Mouse (Mus musculus): ENCODE results near the gene Tmem140. TPM values are rescaled to one million over a fixed set of nuclear protein-coding genes. Genes with fewer than 3 reads are reported as not detected.

Gene Tmem140
- polyA plus RNA-seq, 1 experiment from 2014 or later, result 1.3 TPM

- H3K36me3 ChIP-seq, result peaks cover 27% of the 10 kb centered on the region; the same call in 1 of the 2 replicates
- no peak overlapping the region for H3K4me3 ChIP-seq
- ATAC-seq (replicated peaks), result no peak
- no peaks in the 10 kb centered on the region for H3K4me1 ChIP-seq
- no peak overlapping the region for H3K4me2 ChIP-seq (replicated peaks)
- no peaks in the 10 kb centered on the region for H3K9me3 ChIP-seq
- H3K9ac ChIP-seq (replicated peaks), result no peak overlapping the region
- no peak overlapping the region for H3K27ac ChIP-seq (replicated peaks)
- 82% methylated on average over 10 of the region's 10 CpGs for WGBS
- H3K27me3 ChIP-seq, result no peaks in the 10 kb centered on the region
These were observed 40.9 kb downstream of the Tmem140 start for GRCm38 (mm10) chr6:34903851-34904250.

- H3K4me1 ChIP-seq, result peaks cover 2% of the 10 kb centered on the region; the same call in 1 of the 2 replicates
- no peak overlapping the region for H3K4me3 ChIP-seq
- H3K27ac ChIP-seq (replicated peaks), result no peak overlapping the region
- no peak for ATAC-seq (replicated peaks)
- no peaks in the 10 kb centered on the region for H3K9me3 ChIP-seq
- H3K36me3 ChIP-seq, result peaks cover 27% of the 10 kb centered on the region; the same call in 1 of the 2 replicates
- H3K27me3 ChIP-seq, result no peaks in the 10 kb centered on the region
- no peak overlapping the region for H3K4me2 ChIP-seq (replicated peaks)
- H3K9ac ChIP-seq (replicated peaks), result no peak overlapping the region
- WGBS, result 96% methylated on average over 6 of the region's 6 CpGs
These were observed 41.4 kb downstream of the Tmem140 start for GRCm38 (mm10) chr6:34904361-34904760.

GRCm38 (mm10) chr6:34906125-34906524 is 43.2 kb downstream of the Tmem140 start:
- WGBS, result 76% methylated on average over 2 of the region's 2 CpGs
- Histone ChIP-seq H3K4me3 (no peak overlapping the region), H3K27me3 (no peaks in the 10 kb centered on the region), H3K4me1 (peaks cover 11% of the 10 kb centered on the region), H3K9me3 (no peaks in the 10 kb centered on the region), H3K4me2 (replicated peaks) (no peak overlapping the region), H3K9ac (replicated peaks) (no peak overlapping the region), H3K36me3 (peaks cover 20% of the 10 kb centered on the region; the same call in 1 of the 2 replicates), H3K27ac (replicated peaks) (no peak overlapping the region)
- no peak for ATAC-seq (replicated peaks)

GRCm38 (mm10) chr6:34906661-34907060 is 43.7 kb downstream of the Tmem140 start:
- H3K36me3 ChIP-seq, result peaks cover 16% of the 10 kb centered on the region; the same call in 1 of the 2 replicates

GRCm38 (mm10) chr6:34907121-34907614 is 44.2 kb downstream of the Tmem140 start:
- WGBS, result 82% methylated on average over 2 of the region's 2 CpGs
- ATAC-seq (replicated peaks), result no peak
- H3K9ac ChIP-seq (replicated peaks), result no peak overlapping the region
- H3K27me3 ChIP-seq, result no peaks in the 10 kb centered on the region
- H3K4me3 ChIP-seq, result no peak overlapping the region
- H3K9me3 ChIP-seq, result no peaks in the 10 kb centered on the region
- peaks cover 13% of the 10 kb centered on the region; the same call in 1 of the 2 replicates for H3K36me3 ChIP-seq
- H3K4me2 ChIP-seq (replicated peaks), result no peak overlapping the region
- peaks cover 11% of the 10 kb centered on the region for H3K4me1 ChIP-seq
- H3K27ac ChIP-seq (replicated peaks), result no peak overlapping the region

More at GRCm38 (mm10) chr6:34906661-34907060, 43.7 kb downstream of the Tmem140 start:
- Histone ChIP-seq H3K9ac (replicated peaks) (no peak overlapping the region), H3K9me3 (no peaks in the 10 kb centered on the region), H3K27me3 (no peaks in the 10 kb centered on the region), H3K4me3 (no peak overlapping the region), H3K27ac (replicated peaks) (no peak overlapping the region), H3K4me1 (peaks cover 11% of the 10 kb centered on the region), H3K4me2 (replicated peaks) (no peak overlapping the region)
- 90% methylated on average over 4 of the region's 4 CpGs for WGBS
- no peak for ATAC-seq (replicated peaks)

- Histone ChIP-seq H3K27ac (replicated peaks) (no peak overlapping the region), H3K4me2 (replicated peaks) (no peak overlapping the region), H3K4me3 (no peak overlapping the region), H3K9ac (replicated peaks) (no peak overlapping the region), H3K9me3 (no peaks in the 10 kb centered on the region), H3K36me3 (peaks cover 13% of the 10 kb centered on the region; the same call in 1 of the 2 replicates), H3K27me3 (no peaks in the 10 kb centered on the region), H3K4me1 (peaks cover 11% of the 10 kb centered on the region)
- ATAC-seq (replicated peaks), result no peak
- 91% methylated on average over 18 of the region's 18 CpGs for WGBS
These were observed 44.8 kb downstream of the Tmem140 start for GRCm38 (mm10) chr6:34907696-34908260.

GRCm38 (mm10) chr6:34909631-34910345 is 46.8 kb downstream of the Tmem140 start:
- WGBS, result 51% methylated on average over 8 of the region's 8 CpGs
- Histone ChIP-seq H3K27ac (replicated peaks) (peak overlapping the region; percentile 84; the same call in 1 of the 2 replicates), H3K9ac (replicated peaks) (peak overlapping the region; percentile 79), H3K9me3 (no peaks in the 10 kb centered on the region), H3K4me1 (peaks cover 11% of the 10 kb centered on the region), H3K36me3 (peaks cover 5% of the 10 kb centered on the region; the same call in 1 of the 2 replicates), H3K27me3 (no peaks in the 10 kb centered on the region), H3K4me2 (replicated peaks) (peak overlapping the region; percentile 55), H3K4me3 (peak overlapping the region; percentile 83)
- ATAC-seq (replicated peaks), result no peak

- Histone ChIP-seq H3K4me2 (replicated peaks) (peak within 1 kb of the TSS; percentile 55), H3K9ac (replicated peaks) (peak within 1 kb of the TSS; percentile 79), H3K9me3 (no peaks in the 10 kb centered on the region), H3K4me3 (peak within 1 kb of the TSS; percentile 83), H3K4me1 (peaks cover 11% of the 10 kb centered on the region), H3K27ac (replicated peaks) (peak within 1 kb of the TSS; percentile 84), H3K36me3 (peaks cover 5% of the 10 kb centered on the region; the same call in 1 of the 2 replicates), H3K27me3 (no peaks in the 10 kb centered on the region)
- peak; percentile 94 for ATAC-seq (replicated peaks)
- under 1% methylated on average over 61 of the region's 64 CpGs for WGBS
These were observed 47.6 kb downstream of the Tmem140 start, which contains the start of gene Wdr91 for GRCm38 (mm10) chr6:34910371-34911219. Gene Wdr91, minus strand, starts transcription at chr6:34910876.

- Histone ChIP-seq H3K27ac (replicated peaks) (no peak overlapping the region), H3K4me1 (peaks cover 11% of the 10 kb centered on the region), H3K4me3 (no peak overlapping the region), H3K36me3 (no peaks in the 10 kb centered on the region), H3K9me3 (no peaks in the 10 kb centered on the region), H3K27me3 (no peaks in the 10 kb centered on the region), H3K9ac (replicated peaks) (no peak overlapping the region), H3K4me2 (replicated peaks) (no peak overlapping the region)
- 88% methylated on average over 13 of the region's 13 CpGs for whole genome bisulfite sequencing
- ATAC-seq (replicated peaks), result no peak
These were observed 50.5 kb downstream of the Tmem140 start for GRCm38 (mm10) chr6:34913341-34914040.

- H3K36me3 ChIP-seq, result no peaks in the 10 kb centered on the region
- no peak overlapping the region for H3K4me2 ChIP-seq (replicated peaks)
- no peak for ATAC-seq (replicated peaks)
- H3K9me3 ChIP-seq, result no peaks in the 10 kb centered on the region
- H3K4me1 ChIP-seq, result peaks cover 7% of the 10 kb centered on the region
- H3K27me3 ChIP-seq, result no peaks in the 10 kb centered on the region
- H3K9ac ChIP-seq (replicated peaks), result no peak overlapping the region
- 82% methylated on average over 3 of the region's 3 CpGs for WGBS
- no peak overlapping the region for H3K4me3 ChIP-seq
- no peak overlapping the region for H3K27ac ChIP-seq (replicated peaks)
These were observed 51.5 kb downstream of the Tmem140 start for GRCm38 (mm10) chr6:34914462-34914861.

GRCm38 (mm10) chr6:34919146-34919545 is 56.2 kb downstream of the Tmem140 start:
- 87% methylated on average over 7 of the region's 7 CpGs for WGBS
- H3K36me3 ChIP-seq, result no peaks in the 10 kb centered on the region
- H3K27ac ChIP-seq (replicated peaks), result no peak overlapping the region
- H3K9me3 ChIP-seq, result no peaks in the 10 kb centered on the region
- no peak for ATAC-seq (replicated peaks)
- no peaks in the 10 kb centered on the region for H3K27me3 ChIP-seq
- H3K9ac ChIP-seq (replicated peaks), result no peak overlapping the region
- no peak overlapping the region for H3K4me3 ChIP-seq
- no peaks in the 10 kb centered on the region for H3K4me1 ChIP-seq
- no peak overlapping the region for H3K4me2 ChIP-seq (replicated peaks)
